Mouse (Mus musculus): Measurements from ENCODE around the gene Nap1l1.
"Not testable (repeated sequence)": the region's sequence is repeated elsewhere in the genome, so short reads cannot be mapped to it uniquely, and the experiment has no call there.

Nap1l1 gene

GRCm38 (mm10) chr10:111472686-111473510 is at the start of gene Nap1l1:
Gene Nap1l1 (plus strand): TSS chr10:111473223.
- DNase-seq (ENCODE audit: low read depth): peak; percentile 86

DNA sequence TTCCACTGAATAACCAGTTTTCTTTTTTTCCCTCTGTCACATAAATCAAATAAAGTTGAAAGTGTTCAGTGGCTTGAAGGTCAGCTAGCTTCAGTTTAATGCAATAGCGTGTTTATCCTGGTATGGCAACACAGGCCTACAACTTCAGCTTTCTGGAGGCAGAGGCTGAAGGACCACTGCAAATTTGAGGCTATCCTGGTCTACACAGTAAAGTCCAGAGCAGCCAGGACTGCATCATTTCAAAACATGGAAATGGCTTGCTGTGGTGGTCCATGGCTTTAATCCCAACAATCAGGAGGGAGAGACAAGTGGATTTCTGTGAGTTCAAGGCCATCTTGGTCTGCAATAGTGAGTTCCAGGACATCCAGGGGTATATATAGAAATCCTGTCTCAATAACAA is 46.5 kb upstream of the Nap1l1 start:
- DNase-seq (ENCODE audit: low read depth): no peak

- DNase-seq (ENCODE audit: low read depth): no peak
Observed at GRCm38 (mm10) chr10:111433502-111433901, 39.5 kb upstream of the Nap1l1 start.

GRCm38 (mm10) chr10:111441034-111441440 is 32.0 kb upstream of the Nap1l1 start:
- no peak for DNase-seq (ENCODE audit: low read depth)

GRCm38 (mm10) chr10:111444199-111444598 is 28.8 kb upstream of the Nap1l1 start:
- no peak for DNase-seq (ENCODE audit: low read depth)

GRCm38 (mm10) chr10:111445939-111446671 is 26.9 kb upstream of the Nap1l1 start:
- no peak for DNase-seq (ENCODE audit: low read depth)

DNA sequence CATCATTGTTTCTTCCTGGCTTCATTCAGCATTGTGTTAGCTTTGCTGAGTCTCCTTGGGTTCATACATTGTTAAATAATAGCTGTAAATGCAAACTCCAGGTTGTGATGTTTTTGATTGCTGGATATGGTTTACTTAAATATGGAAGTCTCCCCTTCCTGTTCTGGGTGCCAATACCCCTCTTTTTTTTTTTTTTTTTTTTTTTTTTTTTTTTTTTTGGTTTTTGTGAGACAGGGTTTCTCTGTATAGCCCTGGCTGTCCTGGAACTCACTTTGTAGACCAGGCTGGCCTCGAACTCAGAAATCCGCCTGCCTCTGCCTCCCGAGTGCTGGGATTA is 26.4 kb upstream of the Nap1l1 start:
- DNase-seq (ENCODE audit: low read depth): not testable (repeated sequence)

DNA sequence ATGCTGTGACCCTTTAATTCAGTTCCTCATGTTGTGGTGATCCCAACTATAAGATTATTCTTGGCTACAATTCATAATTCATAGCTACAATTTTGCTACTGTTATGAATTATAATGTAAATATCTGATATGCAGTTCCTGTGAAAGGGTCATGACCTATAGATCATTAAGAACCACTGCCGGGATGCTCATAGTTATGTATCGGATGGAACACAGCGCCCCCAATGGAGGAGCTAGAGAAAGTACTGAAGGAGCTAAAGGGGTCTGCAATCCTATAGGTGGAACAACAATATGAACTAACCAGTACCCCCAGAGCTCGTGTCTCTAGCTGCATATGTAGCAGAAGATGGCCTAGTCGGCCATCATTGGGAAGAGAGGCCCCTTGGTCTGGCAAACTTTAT is 23.4 kb upstream of the Nap1l1 start:
- DNase-seq (ENCODE audit: low read depth): not testable (repeated sequence)

DNA sequence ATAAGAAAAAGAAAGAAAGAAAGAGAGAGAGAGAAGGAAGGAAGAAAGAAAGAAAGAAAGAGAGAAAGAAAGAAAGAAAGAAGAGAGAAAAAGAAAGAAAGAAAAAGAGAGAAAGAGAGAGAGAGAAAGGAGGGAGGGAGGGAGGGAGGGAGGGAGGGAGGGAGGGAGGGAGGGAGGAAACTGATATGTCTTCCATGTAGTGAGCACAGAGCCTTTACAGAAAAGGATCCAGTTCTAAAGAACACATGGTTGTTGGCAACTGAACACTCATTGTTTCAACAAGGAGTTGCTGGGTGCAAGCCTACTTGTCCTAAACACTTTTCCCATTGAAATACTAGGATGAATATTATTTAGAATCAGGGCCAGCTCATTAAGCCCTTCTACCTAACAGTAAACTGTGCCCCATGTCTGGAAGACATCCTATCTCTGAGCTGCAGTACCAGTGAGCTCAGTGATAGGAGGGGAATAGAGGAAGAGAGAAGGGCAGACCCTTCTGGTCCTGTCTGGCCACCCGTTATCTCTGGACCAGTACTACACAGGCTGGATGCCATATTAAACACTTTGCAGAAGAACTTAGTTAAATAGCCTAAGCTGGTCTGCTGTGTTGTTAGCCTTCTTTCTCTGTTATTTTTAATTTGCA is 21.2 kb upstream of the Nap1l1 start:
- no peak for DNase-seq (ENCODE audit: low read depth)

DNA sequence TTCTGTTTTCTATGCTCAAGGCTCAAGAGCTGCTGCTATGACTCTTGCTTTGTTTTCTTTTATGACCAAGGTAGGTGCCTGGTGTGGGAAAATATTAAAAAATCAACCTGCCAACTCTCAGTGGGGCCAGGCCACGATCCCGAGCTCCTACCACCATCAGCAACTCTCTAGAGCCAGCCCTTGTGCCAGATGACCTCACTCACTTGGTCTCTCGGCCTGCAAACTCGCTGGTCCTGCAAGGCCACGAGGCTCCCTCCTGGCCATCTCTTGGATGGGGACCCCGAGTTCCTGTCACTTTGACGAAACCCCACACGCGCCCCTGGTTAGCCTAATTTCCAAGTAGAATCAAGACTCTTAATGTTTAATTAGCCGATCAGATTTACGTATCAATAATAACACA is 20.6 kb upstream of the Nap1l1 start:
- DNase-seq (ENCODE audit: low read depth): no peak

DNA sequence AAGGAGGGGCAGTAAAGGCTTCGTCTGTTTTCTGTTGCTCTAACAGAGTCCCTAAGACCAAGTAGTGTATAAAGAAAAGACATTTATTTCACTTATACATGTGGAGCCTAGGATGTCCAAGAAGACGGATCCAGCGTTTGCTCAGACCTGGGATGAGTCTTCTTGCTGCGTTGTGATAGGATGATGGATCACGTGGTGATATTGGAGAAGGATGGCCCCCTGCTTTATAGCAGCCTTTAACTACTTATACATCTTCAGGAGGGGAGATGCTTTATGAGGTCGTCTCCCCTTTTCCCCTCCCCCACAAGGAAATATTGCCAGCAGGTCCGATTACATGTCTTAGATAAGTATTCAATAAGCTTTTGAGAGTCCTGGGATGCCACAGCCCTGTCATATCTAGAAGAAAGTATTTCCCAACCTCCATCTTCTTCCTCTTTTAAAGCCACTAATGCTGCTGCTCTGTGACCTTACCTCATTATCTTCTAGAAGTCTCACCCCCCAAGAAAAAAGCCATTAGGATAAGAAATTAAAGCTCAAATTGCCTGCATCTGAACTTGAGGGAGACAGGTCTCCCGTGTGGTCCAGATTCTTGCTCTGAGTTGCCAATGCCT is 18.2 kb upstream of the Nap1l1 start:
- no peak for DNase-seq (ENCODE audit: low read depth)

DNA sequence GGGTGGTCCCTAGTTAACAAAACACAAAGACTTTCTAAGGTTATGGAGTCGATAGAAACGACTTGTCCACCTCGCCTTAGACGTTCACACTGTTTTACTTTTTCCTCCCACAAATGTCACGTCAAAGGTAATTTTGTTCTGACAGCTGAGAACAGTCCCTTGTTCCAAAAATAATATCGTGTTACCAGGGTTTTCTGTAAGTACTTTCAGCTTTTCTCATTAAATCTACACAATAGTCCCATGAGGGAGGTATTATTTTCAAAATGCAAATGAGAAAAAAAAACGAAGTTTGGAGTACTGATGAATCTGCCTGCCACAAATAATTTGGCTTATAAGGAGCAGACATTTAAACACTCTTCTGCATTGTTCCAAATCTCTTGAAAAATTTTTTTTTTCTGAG is 14.9 kb upstream of the Nap1l1 start:
- DNase-seq (ENCODE audit: low read depth): no peak

- no peak for DNase-seq (ENCODE audit: low read depth)
Observed at GRCm38 (mm10) chr10:111459040-111459439, 14.0 kb upstream of the Nap1l1 start.

DNA sequence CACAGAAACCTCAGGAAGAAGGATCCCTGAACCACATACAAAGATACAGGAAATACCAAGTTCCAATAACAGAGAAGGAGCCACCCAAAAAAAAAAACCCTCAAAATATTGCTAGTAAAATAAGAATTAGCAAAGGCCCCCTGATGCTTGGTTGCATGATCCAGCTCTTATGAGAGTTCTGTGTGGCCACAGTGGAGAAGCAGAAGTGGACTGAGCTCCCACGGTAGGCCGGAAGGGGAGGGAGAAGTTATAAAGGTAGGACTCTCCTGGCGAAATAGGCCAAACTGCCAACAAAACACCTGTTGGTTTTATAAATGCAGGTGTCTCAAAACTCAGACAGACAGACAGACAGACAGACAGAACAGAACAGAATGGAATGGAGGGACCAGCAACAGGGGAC is 13.1 kb upstream of the Nap1l1 start:
- DNase-seq (ENCODE audit: low read depth): no peak

GRCm38 (mm10) chr10:111460381-111460780 is 12.6 kb upstream of the Nap1l1 start:
- no peak for DNase-seq (ENCODE audit: low read depth)

GRCm38 (mm10) chr10:111464833-111465232 is 8.2 kb upstream of the Nap1l1 start:
- DNase-seq (ENCODE audit: low read depth): no peak

DNA sequence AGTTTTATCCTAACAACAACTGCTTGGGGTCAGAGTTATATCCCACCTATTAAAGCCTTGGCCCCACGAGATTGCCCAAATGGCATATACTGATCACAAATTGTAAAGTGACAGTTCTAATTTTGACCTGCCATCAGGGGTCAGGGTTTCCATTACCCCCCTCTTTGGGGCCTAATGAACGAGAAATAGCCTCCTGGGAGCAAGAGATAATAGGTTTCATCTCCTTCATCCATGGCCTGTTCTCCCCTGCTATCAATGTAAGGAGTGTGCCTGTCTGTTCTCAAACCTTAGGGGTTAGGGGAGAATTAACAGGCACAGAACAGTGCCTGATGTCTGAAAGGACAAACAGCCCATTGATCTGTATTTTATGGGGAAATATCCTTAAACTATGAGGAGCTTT is 7.6 kb upstream of the Nap1l1 start:
- no peak for DNase-seq (ENCODE audit: low read depth)

GRCm38 (mm10) chr10:111471166-111471565 is 1.9 kb upstream of the Nap1l1 start:
- no peak for DNase-seq (ENCODE audit: low read depth)

DNA sequence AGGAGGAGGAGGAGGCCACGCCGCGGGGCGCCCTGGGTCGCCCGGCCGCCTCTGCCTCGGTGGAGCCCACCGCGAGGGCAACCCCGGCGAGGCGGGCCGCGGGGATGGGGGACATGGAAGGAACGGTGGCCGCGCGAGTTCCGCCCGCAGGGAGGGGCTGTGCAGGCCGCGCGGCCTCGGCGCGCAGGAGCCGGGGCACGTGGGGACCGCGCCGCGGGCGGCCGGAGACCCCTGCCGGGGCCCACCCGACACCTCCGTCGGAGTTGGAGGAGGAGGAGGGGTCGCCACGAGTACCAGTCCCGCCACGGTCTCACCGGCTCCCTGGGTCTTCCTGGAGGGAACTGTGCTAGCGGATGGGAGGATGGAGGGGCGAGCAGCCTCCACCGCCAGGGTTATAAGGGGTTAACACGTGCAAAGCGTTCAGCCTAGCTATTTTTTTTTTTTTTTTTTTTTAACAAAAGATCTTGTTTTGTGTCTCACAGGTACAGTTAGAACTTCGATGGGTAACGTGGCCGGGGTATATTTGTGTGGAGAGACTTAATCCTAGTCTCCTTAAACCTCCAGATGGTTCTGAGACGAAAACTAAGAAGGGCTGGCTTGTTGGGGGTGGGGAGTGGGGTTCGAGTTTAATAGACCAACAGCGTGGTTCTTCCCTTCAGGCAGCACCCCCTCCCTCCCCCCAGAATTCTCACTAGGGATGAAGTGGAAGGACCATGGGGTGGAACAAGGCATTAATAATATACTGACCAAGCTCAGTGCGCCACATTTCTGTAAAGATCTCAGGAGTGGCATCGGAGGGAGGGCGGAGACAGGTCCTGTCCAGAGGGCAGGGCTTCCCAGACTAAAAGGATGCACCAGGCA is 718 bp downstream of the Nap1l1 start:
- no peak for DNase-seq (ENCODE audit: low read depth)

- DNase-seq (ENCODE audit: low read depth): no peak
Observed at GRCm38 (mm10) chr10:111476301-111476700, 3.3 kb downstream of the Nap1l1 start.

GRCm38 (mm10) chr10:111476989-111477510 is 4.0 kb downstream of the Nap1l1 start:
- no peak for DNase-seq (ENCODE audit: low read depth)
